Mouse (Mus musculus): ENCODE measurements at regions not wholly inside any gene's neighbourhood (a gene's known extent, or its start where the extent isn't known, plus 50 kb on each side); places are given as distances from the start of the nearest gene placed in this dataset.
"Not testable (repeated sequence)": the region's sequence is repeated elsewhere in the genome, so short reads cannot be mapped to it uniquely, and the experiment has no call there.

DNA sequence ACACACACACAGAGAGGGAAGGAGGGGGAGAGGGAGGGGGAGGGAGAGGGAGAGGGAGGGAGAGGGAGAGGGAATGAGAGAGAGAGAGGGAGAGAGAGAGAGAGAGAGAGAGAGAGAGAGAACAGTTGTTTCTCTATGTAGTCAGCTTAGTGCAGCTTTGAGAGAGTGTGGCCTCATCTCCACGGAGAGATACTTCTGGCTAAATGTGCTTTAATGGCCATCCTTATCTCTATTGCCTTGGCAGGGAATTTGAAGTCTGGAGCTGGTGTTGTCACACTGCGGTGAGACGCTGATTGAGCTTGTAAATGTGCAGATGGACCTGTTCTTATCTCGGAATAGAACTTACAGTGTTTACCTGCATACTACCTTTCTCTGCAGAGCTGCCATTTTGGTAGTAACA is 160.9 kb upstream of the Arglu1 start:
- DNase-seq (ENCODE audit: extremely low spot score, low read depth, low spot score): no peak

- DNase-seq (ENCODE audit: extremely low spot score, low read depth, low spot score): no peak
These were observed 160.4 kb upstream of the Arglu1 start for GRCm38 (mm10) chr8:8850766-8851165.

GRCm38 (mm10) chr8:8847579-8847978 is 157.3 kb upstream of the Arglu1 start:
- no peak for DNase-seq (ENCODE audit: extremely low spot score, low read depth, low spot score)

- no peak for DNase-seq (ENCODE audit: extremely low spot score, low read depth, low spot score)
These were observed 152.0 kb upstream of the Arglu1 start for GRCm38 (mm10) chr8:8842326-8842725.

DNA sequence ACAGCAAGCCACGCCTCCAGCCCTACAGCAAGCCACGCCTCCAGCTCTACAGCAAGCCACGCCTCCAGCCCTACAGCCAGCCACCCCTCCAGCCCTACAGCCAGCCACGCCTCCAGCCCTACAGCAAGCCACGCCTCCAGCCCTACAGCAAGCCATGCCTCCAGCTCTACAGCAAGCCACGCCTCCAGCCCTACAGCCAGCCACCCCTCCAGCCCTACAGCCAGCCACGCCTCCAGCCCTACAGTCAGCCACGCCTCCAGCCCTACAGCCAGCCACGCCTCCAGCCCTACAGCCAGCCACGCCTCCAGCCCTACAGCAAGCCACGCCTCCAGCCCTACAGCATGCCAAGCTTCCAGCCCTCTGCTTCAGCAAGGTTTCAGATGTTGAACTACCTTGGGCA is 145.8 kb upstream of the Arglu1 start:
- DNase-seq (ENCODE audit: extremely low spot score, low read depth, low spot score): not testable (repeated sequence)

GRCm38 (mm10) chr8:8831306-8831705 is 141.0 kb upstream of the Arglu1 start:
- DNase-seq (ENCODE audit: extremely low spot score, low read depth, low spot score): no peak

DNA sequence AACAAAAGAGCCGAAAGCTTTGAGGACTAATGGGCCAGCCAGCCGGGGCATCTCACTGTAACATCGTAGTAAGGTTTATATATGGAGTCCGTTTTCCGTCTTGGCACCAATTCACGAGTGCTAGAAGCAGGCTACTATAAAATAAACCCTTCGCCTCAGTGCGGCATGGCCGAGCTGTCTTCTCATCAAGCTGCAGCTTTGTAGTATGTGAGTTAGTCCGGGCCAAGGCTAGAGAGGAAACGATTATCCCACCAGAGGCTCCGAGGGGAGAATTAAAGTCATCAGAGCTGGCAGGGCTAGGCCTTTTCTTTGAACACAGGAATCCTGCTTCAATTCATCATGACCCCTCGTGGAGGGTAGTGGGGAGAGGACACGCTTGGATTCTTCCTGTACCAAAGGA is 138.9 kb upstream of the Arglu1 start:
- no peak for DNase-seq (ENCODE audit: extremely low spot score, low read depth, low spot score)

- no peak for DNase-seq (ENCODE audit: extremely low spot score, low read depth, low spot score)
These were observed 137.2 kb upstream of the Arglu1 start for GRCm38 (mm10) chr8:8827555-8827954.

DNA sequence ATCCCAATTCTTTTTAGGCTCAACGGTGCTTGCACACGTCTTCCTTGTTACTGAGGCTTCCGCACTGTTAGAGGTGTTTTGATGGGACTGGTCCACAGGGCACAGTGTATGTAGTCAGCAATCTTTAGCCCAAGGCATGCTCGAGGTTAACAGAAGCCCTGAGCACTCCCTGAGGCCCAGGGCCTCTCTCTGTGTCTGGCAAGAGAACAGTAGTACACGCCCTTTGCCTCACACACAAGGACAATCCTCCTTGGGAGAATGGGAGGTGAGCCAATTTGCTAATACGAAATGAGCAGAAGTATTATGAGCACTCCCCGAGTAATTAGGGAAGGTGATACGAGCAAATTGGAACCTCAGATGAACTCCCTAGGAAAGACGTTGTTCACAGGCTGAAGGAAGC is 136.5 kb upstream of the Arglu1 start:
- DNase-seq (ENCODE audit: extremely low spot score, low read depth, low spot score): no peak

GRCm38 (mm10) chr8:8824886-8825285 is 134.6 kb upstream of the Arglu1 start:
- no peak for DNase-seq (ENCODE audit: extremely low spot score, low read depth, low spot score)

GRCm38 (mm10) chr8:8821119-8821518 is 130.8 kb upstream of the Arglu1 start:
- no peak for DNase-seq (ENCODE audit: extremely low spot score, low read depth, low spot score)

DNA sequence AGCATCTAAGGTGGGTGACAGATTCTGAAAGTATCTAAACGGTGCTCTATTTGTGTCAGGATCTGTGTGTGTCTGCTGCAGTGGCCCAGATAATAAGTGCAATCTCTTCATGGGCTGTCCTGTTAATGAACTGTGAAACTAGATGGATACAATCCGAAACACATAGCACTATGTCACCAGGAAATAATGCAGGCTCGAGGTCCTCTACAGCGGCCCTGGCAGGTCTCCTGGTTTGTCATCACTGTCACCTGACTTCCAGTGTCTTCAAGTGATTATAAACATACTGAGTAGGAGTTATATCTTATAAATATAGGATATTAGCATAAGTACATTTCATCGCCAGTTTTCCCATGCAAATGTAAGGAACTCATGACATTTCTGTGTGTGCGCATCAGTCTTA is 130.3 kb upstream of the Arglu1 start:
- DNase-seq (ENCODE audit: extremely low spot score, low read depth, low spot score): no peak

DNA sequence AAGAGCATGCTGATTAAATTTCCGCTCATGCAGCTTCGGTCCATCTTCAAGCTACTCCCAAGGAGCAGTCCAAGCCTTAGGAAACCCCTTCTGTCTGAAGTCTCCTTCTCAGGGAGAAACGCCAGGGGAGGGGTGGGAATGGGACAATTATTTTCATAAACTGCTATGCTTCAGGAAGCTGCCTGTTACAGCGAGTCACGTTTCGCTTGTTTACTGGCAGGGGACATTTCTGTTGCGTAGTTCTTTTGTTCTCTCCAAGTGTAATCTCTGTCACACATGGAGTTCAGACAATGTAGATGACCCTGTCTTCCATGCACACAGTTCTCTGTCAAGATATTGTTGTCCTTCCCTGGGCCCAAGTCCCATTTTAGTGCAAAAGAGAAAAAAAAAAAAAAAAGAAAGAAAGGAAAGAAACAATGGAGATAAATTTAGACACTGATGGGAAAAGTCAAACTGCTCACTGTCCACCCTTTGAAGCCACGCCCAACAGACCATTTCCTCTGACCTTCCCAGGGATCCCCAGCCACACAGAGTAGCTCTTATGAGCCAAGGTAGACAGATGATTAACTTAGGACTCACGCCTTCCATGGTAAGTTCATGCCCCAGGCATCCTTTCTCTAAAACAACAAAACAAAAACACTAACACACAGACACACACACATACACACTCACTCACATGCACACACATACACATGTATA is 129.1 kb upstream of the Arglu1 start:
- DNase-seq (ENCODE audit: extremely low spot score, low read depth, low spot score): no peak

- DNase-seq (ENCODE audit: extremely low spot score, low read depth, low spot score): no peak
These were observed 122.5 kb upstream of the Arglu1 start for GRCm38 (mm10) chr8:8812807-8813167.

DNA sequence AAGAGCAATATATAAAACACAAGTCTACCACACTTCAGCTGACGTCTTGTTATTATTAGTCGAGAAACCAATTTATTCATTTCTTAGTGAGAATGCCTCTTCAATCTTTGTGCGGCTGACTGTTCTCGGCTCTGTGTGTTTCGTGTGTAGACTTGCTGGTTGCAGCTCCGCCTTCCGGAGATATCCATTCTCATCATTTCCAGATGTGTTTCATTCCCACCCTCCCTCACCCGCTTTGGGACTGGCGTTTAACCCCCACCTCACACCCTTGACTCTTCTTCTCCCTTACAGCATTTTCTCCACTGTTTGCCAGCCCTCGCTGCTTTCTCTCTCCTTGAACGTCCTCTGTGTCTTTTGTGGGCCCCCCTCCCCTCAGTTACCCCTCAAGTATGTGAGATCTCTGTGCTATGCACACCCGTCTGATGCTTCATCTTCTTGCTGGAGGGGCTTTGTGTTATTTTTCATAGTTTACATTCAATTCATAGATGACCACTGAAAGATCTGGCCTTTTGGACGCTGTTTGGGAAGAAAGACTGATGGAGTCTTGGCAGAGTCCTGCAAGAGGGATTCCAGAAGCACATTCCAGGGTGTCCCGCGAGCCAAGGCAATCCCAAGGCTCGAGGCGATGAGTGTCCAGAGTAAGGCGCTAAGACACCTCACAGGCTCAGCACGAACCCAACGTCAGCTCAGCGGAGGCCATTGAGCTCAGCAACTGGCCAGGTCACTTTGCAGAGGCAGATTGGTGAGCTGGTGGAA is 121.9 kb upstream of the Arglu1 start:
- no peak for DNase-seq (ENCODE audit: extremely low spot score, low read depth, low spot score)

DNA sequence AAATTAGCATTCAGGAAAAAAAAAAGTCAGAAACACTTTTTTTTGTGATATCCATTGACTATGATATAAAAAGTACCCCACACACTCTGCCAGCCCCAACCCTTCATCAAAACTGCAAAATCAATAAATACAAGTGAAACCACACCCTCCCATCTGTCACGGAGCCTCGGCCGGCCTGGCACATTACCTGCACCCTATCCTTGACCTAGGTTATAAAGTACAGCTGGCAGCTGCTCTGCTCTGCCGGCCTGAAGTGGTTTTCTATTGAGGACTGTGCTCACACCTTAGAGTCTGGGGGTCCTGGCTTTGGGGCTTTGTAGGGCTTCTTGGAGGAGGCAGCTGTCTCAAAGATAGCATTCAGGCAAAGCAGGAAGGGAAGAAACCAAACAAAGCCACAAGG is 120.6 kb upstream of the Arglu1 start:
- no peak for DNase-seq (ENCODE audit: extremely low spot score, low read depth, low spot score)

GRCm38 (mm10) chr8:8809835-8810439 is 119.6 kb upstream of the Arglu1 start:
- DNase-seq (ENCODE audit: extremely low spot score, low read depth, low spot score): no peak

- no peak for DNase-seq (ENCODE audit: extremely low spot score, low read depth, low spot score)
These were observed 119.0 kb upstream of the Arglu1 start for GRCm38 (mm10) chr8:8809349-8809748.

DNA sequence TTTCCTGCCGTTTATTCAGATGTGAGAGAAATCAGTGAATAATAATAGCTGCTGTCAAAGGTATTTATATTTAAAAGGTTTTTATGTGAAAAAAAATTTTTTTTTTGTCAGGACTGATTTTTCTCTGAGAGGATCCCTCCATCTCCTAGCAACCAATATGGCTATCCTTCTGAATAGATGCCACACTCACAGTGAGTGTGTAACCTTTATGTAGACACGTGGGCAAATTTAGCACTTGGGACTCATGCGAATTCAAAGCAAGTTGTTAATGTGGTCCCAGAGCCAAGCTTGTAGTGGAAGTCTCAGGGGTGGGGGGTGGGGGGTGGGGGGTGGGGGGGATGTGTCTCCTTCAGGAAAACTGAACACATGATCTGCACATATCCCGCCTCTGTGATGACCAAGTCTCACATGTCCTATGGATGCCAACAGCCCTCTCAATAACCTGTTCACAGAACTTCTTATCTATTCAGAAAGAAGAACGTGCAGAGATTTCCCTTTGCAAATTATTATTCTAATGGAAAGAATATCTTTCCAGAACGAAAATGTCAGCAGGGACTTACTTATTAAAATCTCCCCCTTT is 112.5 kb upstream of the Arglu1 start:
- no peak for DNase-seq (ENCODE audit: extremely low spot score, low read depth, low spot score)

DNA sequence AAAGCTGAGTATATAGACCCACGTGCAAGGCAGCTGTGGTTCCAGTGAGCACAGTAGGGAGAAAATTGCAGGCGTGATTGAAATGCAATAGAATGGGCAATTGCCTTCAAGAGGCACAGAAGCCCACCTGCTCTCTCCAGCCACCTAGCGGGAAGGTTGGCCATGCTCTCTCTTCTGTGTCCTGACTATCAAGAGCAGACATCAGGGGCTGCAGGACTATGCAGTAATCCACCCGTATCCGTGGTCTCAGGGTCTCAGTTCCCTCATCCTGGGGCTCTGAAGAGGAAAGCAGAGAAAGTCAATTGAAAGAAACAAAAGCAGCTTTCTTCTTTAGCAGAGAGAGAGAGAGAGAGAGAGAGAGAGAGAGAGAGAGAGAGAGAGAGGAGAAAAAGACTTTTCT is 112.0 kb upstream of the Arglu1 start:
- DNase-seq (ENCODE audit: extremely low spot score, low read depth, low spot score): no peak

GRCm38 (mm10) chr8:8801578-8801977 is 111.3 kb upstream of the Arglu1 start:
- no peak for DNase-seq (ENCODE audit: extremely low spot score, low read depth, low spot score)

- DNase-seq (ENCODE audit: extremely low spot score, low read depth, low spot score): no peak
These were observed 107.2 kb upstream of the Arglu1 start for GRCm38 (mm10) chr8:8797521-8797920.
